Mouse (Mus musculus) brain, embryonic 14.5 days (tissue): Measurements from ENCODE around the gene Gkap1.

Source experiments
- CTCF ChIP-seq: fragments of 200-500 bp; IDR thresholded peaks from 2 replicates; pipeline ENCODE4 v1.5.1; 2012; ENCODE audit warnings: inconsistent platforms, mild to moderate bottlenecking, moderate library complexity, borderline replicate concordance; ENCODE audit not compliant: insufficient read depth, insufficient read length; ENCODE audit errors: extremely low read depth
- POLR2A ChIP-seq: fragments of 200-500 bp; IDR thresholded peaks from 2 replicates; pipeline ENCODE4 v1.6.1; 2012; ENCODE audit warnings: mild to moderate bottlenecking, inconsistent platforms, borderline replicate concordance; ENCODE audit not compliant: poor library complexity, insufficient read depth, insufficient read length, severe bottlenecking; ENCODE audit errors: extremely low read depth

GRCm38 (mm10) chr13:58187751-58188150 lies 87.7 kb downstream of the Gkap1 start:
- TF ChIP-seq POLR2A (no peak), CTCF (no peak)
